Mouse (Mus musculus) gastrocnemius, adult 8-10 months (tissue): ENCODE results near the gene Doc2g. TPM values are rescaled to one million over a fixed set of nuclear protein-coding genes. Genes with fewer than 3 reads are reported as not detected.
"Not testable (repeated sequence)": the region's sequence is repeated elsewhere in the genome, so short reads cannot be mapped to it uniquely, and the experiment has no call there.

Source experiments
- DNase-seq, 2 experiments: peaks; one replicate each; pipeline ENCODE4 v3.0.0; 2022; ENCODE audit warnings: low spot score in 2 of 2
- total RNA-seq, 4 experiments: library from RNA; stranded (reverse); gene quantifications; 2 replicates each; pipeline ENCODE4 v1.2.4; 2022

The Doc2g gene
- total RNA-seq, 4 experiments from 2014 or later = 0.36 to 1.2 (median 0.73) TPM

GRCm38 (mm10) chr19:4015635-4016034, 12.5 kb downstream of the Doc2g start:
- no peak for DNase-seq

- DNase-seq = no peak
These were observed 14.9 kb downstream of the Doc2g start for GRCm38 (mm10) chr19:4017921-4018587.

GRCm38 (mm10) chr19:4018743-4019583, 15.8 kb downstream of the Doc2g start:
- peak; percentile 75 to 82 for DNase-seq

GRCm38 (mm10) chr19:4023185-4023584, 20.1 kb downstream of the Doc2g start:
- no peak for DNase-seq

GRCm38 (mm10) chr19:4027576-4027975, 24.5 kb downstream of the Doc2g start:
- DNase-seq = no peak

- no peak for DNase-seq
These were observed 29.6 kb downstream of the Doc2g start for GRCm38 (mm10) chr19:4032668-4033067.

- no peak for DNase-seq
These were observed 30.2 kb downstream of the Doc2g start for GRCm38 (mm10) chr19:4033298-4033697.

- DNase-seq = no peak
These were observed 30.6 kb downstream of the Doc2g start for GRCm38 (mm10) chr19:4033742-4034141.

GRCm38 (mm10) chr19:4036327-4037045, 33.4 kb downstream of the Doc2g start:
- no peak for DNase-seq

- DNase-seq = not testable (repeated sequence)
These were observed 34.2 kb downstream of the Doc2g start for GRCm38 (mm10) chr19:4037154-4037787.

GRCm38 (mm10) chr19:4037788-4038232, 34.7 kb downstream of the Doc2g start, which contains the start of gene Gstp1:
Gene Gstp1, minus strand, starts transcription at chr19:4037985.
- DNase-seq = peak; percentile 83 to 88

GRCm38 (mm10) chr19:4040941-4041340, 37.8 kb downstream of the Doc2g start:
- DNase-seq = not testable (repeated sequence)

- not testable (repeated sequence) for DNase-seq
These were observed 38.4 kb downstream of the Doc2g start for GRCm38 (mm10) chr19:4041500-4041899.

- DNase-seq = peak; percentile 56 to 74
These were observed 39.0 kb downstream of the Doc2g start for GRCm38 (mm10) chr19:4042124-4042523.

- DNase-seq = not testable (repeated sequence)
These were observed 41.0 kb downstream of the Doc2g start for GRCm38 (mm10) chr19:4044109-4044508.

GRCm38 (mm10) chr19:4045966-4046865, 43.1 kb downstream of the Doc2g start, which contains the start of gene Gstp2:
Gene Gstp2, minus strand, starts transcription at chr19:4046023.
- DNase-seq = peak; percentile 75 to 82

- no peak for DNase-seq
These were observed 43.7 kb downstream of the Doc2g start for GRCm38 (mm10) chr19:4046866-4047254.

- DNase-seq = peak; percentile 55 to 60
These were observed 44.7 kb downstream of the Doc2g start for GRCm38 (mm10) chr19:4047859-4048258.

GRCm38 (mm10) chr19:4049069-4049468, 46.0 kb downstream of the Doc2g start:
- DNase-seq = not testable (repeated sequence)

GRCm38 (mm10) chr19:4051016-4051415, 47.9 kb downstream of the Doc2g start:
- DNase-seq = no peak
